Mouse (Mus musculus) bone marrow, adult 2 months (tissue): ENCODE results near the gene Zdhhc18. TPM values are rescaled to one million over a fixed set of nuclear protein-coding genes. Genes with fewer than 3 reads are reported as not detected.

Experiments used
- H3K27ac ChIP-seq: fragments of 200-500 bp; 2 replicates; pipeline ENCODE4 v1.5.1; 2012; ENCODE audit warnings: low read depth, mild to moderate bottlenecking, control low read depth, inconsistent platforms, low read length; ENCODE audit not compliant: control insufficient read depth, poor library complexity, insufficient read depth
- H3K4me1 ChIP-seq: fragments of 200-500 bp; 2 replicates; pipeline ENCODE4 v1.6.1; 2011; ENCODE audit warnings: low read length; ENCODE audit not compliant: control insufficient read depth, insufficient read depth
- H3K4me3 ChIP-seq: fragments of 200-500 bp; replicated peaks from 2 replicates; pipeline ENCODE3; 2011; ENCODE audit warnings: mild to moderate bottlenecking, low read depth, low read length, control low read depth; ENCODE audit not compliant: control insufficient read depth
- CTCF ChIP-seq: fragments of 200-500 bp; IDR thresholded peaks from 2 replicates; pipeline ENCODE4 v1.5.1; 2011; ENCODE audit warnings: low read length, control low read depth; ENCODE audit not compliant: control insufficient read depth, insufficient read depth
- POLR2A ChIP-seq: fragments of 200-500 bp; IDR thresholded peaks from 2 replicates; pipeline ENCODE4 v1.6.1; 2011; ENCODE audit warnings: low read depth, mild to moderate bottlenecking, control low read depth, low read length, borderline replicate concordance; ENCODE audit not compliant: control insufficient read depth
- WGBS: fragments of 180-500 bp; shearing (Covaris S2); methylation state at CpG from one replicate; pipeline ENCODE4 v1.1.7; 2018; 5-methylcytosine and 5-hydroxymethylcytosine counted together
- polyA plus RNA-seq: library from polyadenylated mRNA; stranded (reverse); fragments of >200 nt; gene quantifications from 2 replicates; pipeline ENCODE4 v1.2.4, GENCODE M21; 2011; ENCODE audit warnings: low replicate concordance; ENCODE audit not compliant: missing spikeins, insufficient read depth, insufficient read length

Zdhhc18 gene
- polyA plus RNA-seq, 1 experiment: 39.6 TPM

- TF ChIP-seq CTCF: no peak
- TF ChIP-seq POLR2A: no peak
- Histone ChIP-seq H3K27ac (peak overlapping the region; percentile 56), H3K4me3 (no peak overlapping the region), H3K4me1 (peaks cover 13% of the 10 kb centered on the region)
- 46% methylated on average over 8 of the region's 8 CpGs for WGBS
Measured at GRCm38 (mm10) chr4:133620668-133621067, 29.3 kb downstream of the Zdhhc18 start.

GRCm38 (mm10) chr4:133619473-133620136 lies 30.3 kb downstream of the Zdhhc18 start:
- peaks cover 10% of the 10 kb centered on the region for H3K4me1 ChIP-seq
- no peak overlapping the region for H3K4me3 ChIP-seq
- WGBS: 52% methylated on average over 4 of the region's 4 CpGs
- TF ChIP-seq POLR2A (no peak), CTCF (no peak)
- no peak overlapping the region for H3K27ac ChIP-seq

- Histone ChIP-seq H3K27ac (no peak overlapping the region), H3K4me3 (no peak overlapping the region), H3K4me1 (peaks cover 9% of the 10 kb centered on the region)
- 83% methylated on average over 11 of the region's 11 CpGs for WGBS
- TF ChIP-seq POLR2A (no peak), CTCF (no peak)
Measured at GRCm38 (mm10) chr4:133617936-133618335, 32.0 kb downstream of the Zdhhc18 start.

GRCm38 (mm10) chr4:133615416-133615815 lies 34.5 kb downstream of the Zdhhc18 start:
- Histone ChIP-seq H3K27ac (no peak overlapping the region), H3K4me1 (peaks cover 4% of the 10 kb centered on the region), H3K4me3 (no peak overlapping the region)
- WGBS: 74% methylated on average over 10 of the region's 10 CpGs
- TF ChIP-seq CTCF: no peak
- no peak for TF ChIP-seq POLR2A

GRCm38 (mm10) chr4:133614274-133614761 lies 35.6 kb downstream of the Zdhhc18 start:
- Histone ChIP-seq H3K4me1 (no peaks in the 10 kb centered on the region; the same call in 1 of the 2 replicates), H3K27ac (no peak overlapping the region), H3K4me3 (no peak overlapping the region)
- TF ChIP-seq POLR2A: no peak
- no peak for TF ChIP-seq CTCF
- WGBS: 85% methylated on average over 8 of the region's 8 CpGs

GRCm38 (mm10) chr4:133613867-133614266 lies 36.1 kb downstream of the Zdhhc18 start:
- H3K4me1 ChIP-seq: no peaks in the 10 kb centered on the region; the same call in 1 of the 2 replicates
- TF ChIP-seq CTCF (no peak), POLR2A (no peak)
- WGBS: 94% methylated on average over 4 of the region's 4 CpGs
- H3K4me3 ChIP-seq: no peak overlapping the region
- H3K27ac ChIP-seq: no peak overlapping the region

GRCm38 (mm10) chr4:133613026-133613425 lies 36.9 kb downstream of the Zdhhc18 start:
- no peak overlapping the region for H3K4me3 ChIP-seq
- 92% methylated on average over 8 of the region's 8 CpGs for WGBS
- H3K27ac ChIP-seq: no peak overlapping the region
- no peaks in the 10 kb centered on the region; the same call in 1 of the 2 replicates for H3K4me1 ChIP-seq
- TF ChIP-seq POLR2A: no peak
- TF ChIP-seq CTCF: no peak

GRCm38 (mm10) chr4:133612416-133612815 lies 37.5 kb downstream of the Zdhhc18 start:
- 96% methylated on average over 7 of the region's 7 CpGs for WGBS
- Histone ChIP-seq H3K4me1 (no peaks in the 10 kb centered on the region; the same call in 1 of the 2 replicates), H3K4me3 (no peak overlapping the region)

More at GRCm38 (mm10) chr4:133612416-133612815, 37.5 kb downstream of the Zdhhc18 start:
- H3K27ac ChIP-seq: no peak overlapping the region
- peak; percentile 11; the same call in 1 of the 2 replicates for TF ChIP-seq CTCF
- no peak for TF ChIP-seq POLR2A
